Mouse (Mus musculus): ENCODE data around the gene Ampd3. TPM values are rescaled to one million over a fixed set of nuclear protein-coding genes. Genes with fewer than 3 reads are reported as not detected.

Ampd3 gene
- polyA plus RNA-seq, 1 experiment from 2014 or later = 1.5 TPM

Small RNA genes lying within 50 kb of the gene (microRNA-seq; reads per million reads assigned to microRNA genes)
- gene Gm47282 = not detected

Other genes starting within 250 kb of the Ampd3 start
- 38.6 and 40.5 TPM in 2 replicates for gene Sbf2, start 153.3 kb upstream of the Ampd3 start, polyA plus RNA-seq (2014; fragmentation: Nextera tagmentation; extraction: Ambion mirVana)
- gene Adm, start 140.5 kb upstream of the Ampd3 start, polyA plus RNA-seq (2014; fragmentation: Nextera tagmentation; extraction: Ambion mirVana) = 2.2 and 3.4 TPM in 2 replicates
- gene Rnf141, start 76.3 kb downstream of the Ampd3 start, polyA plus RNA-seq (2014; fragmentation: Nextera tagmentation; extraction: Ambion mirVana) = 30.8 and 31.3 TPM in 2 replicates
- 1.6 and 1.7 TPM in 2 replicates for gene Lyve1, start 95.0 kb downstream of the Ampd3 start, polyA plus RNA-seq (2014; fragmentation: Nextera tagmentation; extraction: Ambion mirVana)
- gene Mrvi1, start 214.3 kb downstream of the Ampd3 start, polyA plus RNA-seq (2014; fragmentation: Nextera tagmentation; extraction: Ambion mirVana) = 1.9 and 2.8 TPM in 2 replicates